Mouse (Mus musculus): ENCODE results near the gene Spdya.
"Not testable (repeated sequence)": the region's sequence is repeated elsewhere in the genome, so short reads cannot be mapped to it uniquely, and the experiment has no call there.

Spdya gene

DNA sequence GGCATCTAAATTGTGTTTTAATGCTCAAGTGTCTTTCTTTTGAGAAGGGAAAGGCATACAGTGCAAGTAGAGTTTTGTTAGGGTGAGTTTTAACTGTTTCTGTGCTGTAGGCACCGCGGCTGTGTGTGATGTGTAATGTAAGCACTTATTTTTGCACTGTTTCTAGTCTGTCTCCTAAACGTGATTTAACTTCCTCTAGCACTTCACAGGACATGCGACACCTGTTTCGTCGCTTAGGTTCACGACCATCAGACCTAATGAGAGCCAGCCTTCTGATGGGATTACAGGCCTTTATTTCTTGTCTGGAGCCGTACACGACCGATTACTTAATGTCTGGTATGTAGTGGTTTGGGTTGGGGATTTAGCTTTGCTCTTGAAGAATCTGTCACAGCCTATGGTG lies 79.9 kb downstream of the Spdya start:
- no peak for DNase-seq (ENCODE audit: low read depth, low spot score)

GRCm38 (mm10) chr17:71633350-71633749 lies 81.5 kb downstream of the Spdya start:
- no peak for DNase-seq (ENCODE audit: low read depth, low spot score)

DNA sequence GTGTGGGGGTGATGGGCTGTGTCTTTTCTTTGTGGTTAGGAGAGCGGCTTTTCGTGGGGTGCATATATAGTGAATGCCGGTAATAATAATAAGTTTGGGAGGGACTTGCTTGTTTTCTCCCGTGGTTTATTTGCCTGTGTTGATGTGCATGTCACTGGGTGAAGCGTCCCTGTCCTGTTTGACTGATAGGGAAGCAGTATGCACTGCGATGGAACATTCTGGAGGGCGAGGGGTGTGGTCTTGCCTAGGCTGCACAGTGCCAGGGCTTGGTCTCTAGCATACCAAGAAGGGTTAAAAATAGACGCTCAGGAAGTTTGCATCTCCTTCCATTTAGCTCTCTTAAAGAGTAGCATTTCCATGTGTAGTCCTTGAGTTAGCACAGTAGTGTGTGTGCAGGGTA lies 84.9 kb downstream of the Spdya start:
- DNase-seq (ENCODE audit: low read depth, low spot score): no peak

DNA sequence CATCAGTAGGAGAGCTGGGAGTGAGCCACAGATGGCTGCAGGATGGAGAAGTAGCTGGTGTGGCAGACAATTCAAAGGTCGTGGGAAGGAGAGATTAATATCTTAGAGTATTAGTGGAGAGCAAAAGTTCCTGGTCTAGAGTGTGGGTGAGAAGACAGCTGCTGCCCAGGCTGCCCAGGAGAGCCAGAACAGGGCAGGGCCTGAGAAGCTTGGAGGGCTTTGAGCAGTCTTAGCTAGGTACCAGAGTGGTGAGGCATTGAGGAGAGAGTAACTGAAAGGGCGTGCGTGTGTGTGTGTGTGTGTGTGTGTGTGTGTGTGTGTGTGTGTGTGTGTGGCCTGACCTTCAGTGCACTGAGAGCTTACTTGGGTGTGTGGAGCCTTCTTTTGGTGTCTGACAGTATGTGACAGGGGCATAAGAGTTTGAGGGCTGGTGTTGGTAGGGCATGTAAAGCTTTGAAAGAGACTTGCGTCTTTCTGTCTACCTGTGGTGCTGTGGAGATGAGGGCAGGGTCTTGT lies 85.9 kb downstream of the Spdya start:
- no peak for DNase-seq (ENCODE audit: low read depth, low spot score)

DNA sequence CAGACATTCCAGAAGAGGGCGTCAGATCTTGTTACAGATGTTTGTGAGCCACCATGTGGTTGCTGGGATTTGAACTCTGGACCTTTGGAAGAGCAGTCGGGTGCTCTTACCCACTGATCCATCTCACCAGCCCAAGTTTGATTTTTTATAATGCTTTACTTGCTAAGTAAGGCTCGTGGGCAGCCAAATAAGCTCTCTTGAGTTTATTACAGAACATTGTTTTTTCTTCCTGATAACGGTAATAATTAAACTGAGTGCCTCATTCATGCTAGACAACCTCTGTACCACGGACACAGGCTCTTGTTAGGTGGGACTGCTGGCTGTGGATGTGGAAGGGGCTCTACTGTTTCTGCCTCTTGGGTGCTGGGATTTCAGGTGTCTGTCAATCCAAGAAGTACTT lies 87.2 kb downstream of the Spdya start:
- DNase-seq (ENCODE audit: low read depth, low spot score): not testable (repeated sequence)

All from CD4-positive, CD25-positive, alpha-beta regulatory T cell, adult 2 months (primary cell).